Mouse (Mus musculus): ENCODE data around the gene Nnat.

Gene Nnat

GRCm38 (mm10) chr2:157552158-157552886 lies 7.6 kb upstream of the Nnat start:
- WGBS, result 63% methylated on average over 10 of the region's 10 CpGs

GRCm38 (mm10) chr2:157556074-157556698 lies 3.7 kb upstream of the Nnat start:
- 66% methylated on average over 5 of the region's 5 CpGs for WGBS

- WGBS, result 74% methylated on average over 9 of the region's 9 CpGs
Observed at GRCm38 (mm10) chr2:157558051-157558450, 1.8 kb upstream of the Nnat start.

- WGBS, result 54% methylated on average over 6 of the region's 6 CpGs
Observed at GRCm38 (mm10) chr2:157558520-157558919, 1.4 kb upstream of the Nnat start.

- WGBS, result 62% methylated on average over 19 of the region's 19 CpGs
Observed at GRCm38 (mm10) chr2:157559440-157559839, 438 bp upstream of the Nnat start.

GRCm38 (mm10) chr2:157560302-157560701 lies 424 bp downstream of the Nnat start:
- WGBS, result 45% methylated on average over 33 of the region's 33 CpGs

GRCm38 (mm10) chr2:157561165-157561836 lies 1.4 kb downstream of the Nnat start:
- WGBS, result 55% methylated on average over 27 of the region's 27 CpGs

- 57% methylated on average over 2 of the region's 2 CpGs for WGBS
Observed at GRCm38 (mm10) chr2:157563031-157563430, 3.2 kb downstream of the Nnat start.

- 69% methylated on average over 4 of the region's 4 CpGs for whole genome bisulfite sequencing
Observed at GRCm38 (mm10) chr2:157564723-157565122, 4.8 kb downstream of the Nnat start.

GRCm38 (mm10) chr2:157565446-157565845 lies 5.6 kb downstream of the Nnat start:
- 5% methylated on average over 13 of the region's 13 CpGs for WGBS

- WGBS, result under 1% methylated on average over 34 of the region's 35 CpGs
Observed at GRCm38 (mm10) chr2:157565898-157566259, 6.0 kb downstream of the Nnat start.

- WGBS, result under 1% methylated on average over 36 of the region's 36 CpGs
Observed at GRCm38 (mm10) chr2:157566260-157566952, 6.5 kb downstream of the Nnat start.

- 85% methylated on average over 11 of the region's 11 CpGs for WGBS
Observed at GRCm38 (mm10) chr2:157567235-157567961, 7.5 kb downstream of the Nnat start.

- WGBS, result 32% methylated on average over 2 of the region's 2 CpGs
Observed at GRCm38 (mm10) chr2:157568881-157569280, 9.0 kb downstream of the Nnat start.

- WGBS, result 67% methylated on average over 9 of the region's 9 CpGs
Observed at GRCm38 (mm10) chr2:157569796-157570485, 10.1 kb downstream of the Nnat start.

- WGBS, result 8% methylated on average over 6 of the region's 6 CpGs
Observed at GRCm38 (mm10) chr2:157571224-157571832, 11.4 kb downstream of the Nnat start, which contains the start of gene Blcap. Gene Blcap (minus strand): TSS chr2:157571274.

GRCm38 (mm10) chr2:157572786-157573185 lies 12.9 kb downstream of the Nnat start:
- WGBS, result 41% methylated on average over 2 of the region's 2 CpGs

GRCm38 (mm10) chr2:157585351-157585750 lies 25.5 kb downstream of the Nnat start:
- 39% methylated on average over 7 of the region's 7 CpGs for WGBS

GRCm38 (mm10) chr2:157596876-157597566 lies 37.1 kb downstream of the Nnat start:
- WGBS, result 65% methylated on average over 22 of the region's 22 CpGs

- 70% methylated on average over 6 of the region's 6 CpGs for WGBS
Observed at GRCm38 (mm10) chr2:157601435-157601839, 41.6 kb downstream of the Nnat start.
